Mouse (Mus musculus): ENCODE measurements around the gene Lhx9. TPM values are rescaled to one million over a fixed set of nuclear protein-coding genes. Genes with fewer than 3 reads are reported as not detected.

The Lhx9 gene
- polyA plus RNA-seq, 1 experiment from 2014 or later, result not detected

GRCm38 (mm10) chr1:138801296-138801695, 47.1 kb downstream of the Lhx9 start:
- H3K27me3 ChIP-seq (ENCODE audit: insufficient read depth, low read length), result no peaks in the 10 kb centered on the region

GRCm38 (mm10) chr1:138799692-138800314, 48.6 kb downstream of the Lhx9 start:
- Histone ChIP-seq H3K9me3 (replicated peaks; ENCODE audit: low read length) (no peaks in the 10 kb centered on the region), H3K27ac (no peak overlapping the region), H3K36me3 (ENCODE audit: insufficient read depth, low read length) (no peaks in the 10 kb centered on the region), H3K4me3 (replicated peaks; ENCODE audit: low read depth, low read length) (no peak overlapping the region), H3K4me1 (replicated peaks; ENCODE audit: insufficient read depth, low read length) (no peaks in the 10 kb centered on the region), H3K4me2 (ENCODE audit: low read length) (no peak overlapping the region), H3K9ac (ENCODE audit: low read depth, low read length) (no peak overlapping the region), H3K27me3 (ENCODE audit: insufficient read depth, low read length) (no peaks in the 10 kb centered on the region)
- ATAC-seq (replicated peaks; ENCODE audit: low FRiP score, low read depth) (no peak), DNase-seq (ENCODE audit: low spot score) (no peak)
- no peak for TF ChIP-seq CTCF (IDR thresholded peaks at IDR 0.05; ENCODE audit: low read depth)

More at GRCm38 (mm10) chr1:138801296-138801695, 47.1 kb downstream of the Lhx9 start:
- no peak for ATAC-seq (replicated peaks; ENCODE audit: low FRiP score, low read depth)
- WGBS, result 61% methylated on average over 3 of the region's 3 CpGs
- Histone ChIP-seq H3K36me3 (ENCODE audit: insufficient read depth, low read length) (no peaks in the 10 kb centered on the region), H3K9me3 (replicated peaks; ENCODE audit: low read length) (no peaks in the 10 kb centered on the region), H3K4me1 (replicated peaks; ENCODE audit: insufficient read depth, low read length) (no peaks in the 10 kb centered on the region), H3K27ac (no peak overlapping the region), H3K4me3 (replicated peaks; ENCODE audit: low read depth, low read length) (no peak overlapping the region), H3K9ac (ENCODE audit: low read depth, low read length) (no peak overlapping the region), H3K4me2 (ENCODE audit: low read length) (no peak overlapping the region)
- no peak for DNase-seq (ENCODE audit: low spot score)
- TF ChIP-seq CTCF (IDR thresholded peaks at IDR 0.05; ENCODE audit: low read depth), result no peak

- Histone ChIP-seq H3K36me3 (ENCODE audit: insufficient read depth, low read length) (no peaks in the 10 kb centered on the region), H3K9me3 (replicated peaks; ENCODE audit: low read length) (no peaks in the 10 kb centered on the region), H3K4me1 (replicated peaks; ENCODE audit: insufficient read depth, low read length) (no peaks in the 10 kb centered on the region), H3K4me3 (replicated peaks; ENCODE audit: low read depth, low read length) (no peak overlapping the region), H3K27me3 (ENCODE audit: insufficient read depth, low read length) (no peaks in the 10 kb centered on the region), H3K4me2 (ENCODE audit: low read length) (no peak overlapping the region), H3K9ac (ENCODE audit: low read depth, low read length) (no peak overlapping the region), H3K27ac (no peak overlapping the region)
- 88% methylated on average over 5 of the region's 5 CpGs for WGBS
- no peak for TF ChIP-seq CTCF (IDR thresholded peaks at IDR 0.05; ENCODE audit: low read depth)
- ATAC-seq (replicated peaks; ENCODE audit: low FRiP score, low read depth) (no peak), DNase-seq (ENCODE audit: low spot score) (no peak)
These were observed 50.3 kb downstream of the Lhx9 start for GRCm38 (mm10) chr1:138798110-138798509.

- no peak overlapping the region for H3K4me3 ChIP-seq (replicated peaks; ENCODE audit: low read depth, low read length)
- TF ChIP-seq CTCF (IDR thresholded peaks at IDR 0.05; ENCODE audit: low read depth), result no peak
These were observed 62.5 kb downstream of the Lhx9 start for GRCm38 (mm10) chr1:138785856-138786255.

GRCm38 (mm10) chr1:138784019-138784418, 64.4 kb downstream of the Lhx9 start:
- H3K4me2 ChIP-seq (ENCODE audit: low read length), result no peak overlapping the region
- no peaks in the 10 kb centered on the region for H3K9me3 ChIP-seq (replicated peaks; ENCODE audit: low read length)
- TF ChIP-seq CTCF (IDR thresholded peaks at IDR 0.05; ENCODE audit: low read depth), result no peak
- ATAC-seq (replicated peaks; ENCODE audit: low FRiP score, low read depth), result no peak
- H3K27ac ChIP-seq, result no peak overlapping the region
- H3K9ac ChIP-seq (ENCODE audit: low read depth, low read length), result no peak overlapping the region
- H3K4me1 ChIP-seq (replicated peaks; ENCODE audit: insufficient read depth, low read length), result no peaks in the 10 kb centered on the region
- H3K36me3 ChIP-seq (ENCODE audit: insufficient read depth, low read length), result no peaks in the 10 kb centered on the region
- no peak for DNase-seq (ENCODE audit: low spot score)
- no peaks in the 10 kb centered on the region for H3K27me3 ChIP-seq (ENCODE audit: insufficient read depth, low read length)
- 74% methylated on average over 5 of the region's 5 CpGs for WGBS
- H3K4me3 ChIP-seq (replicated peaks; ENCODE audit: low read depth, low read length), result no peak overlapping the region

More at GRCm38 (mm10) chr1:138785856-138786255, 62.5 kb downstream of the Lhx9 start:
- no peaks in the 10 kb centered on the region for H3K36me3 ChIP-seq (ENCODE audit: insufficient read depth, low read length)
- no peak overlapping the region for H3K27ac ChIP-seq
- no peak for DNase-seq (ENCODE audit: low spot score)
- no peaks in the 10 kb centered on the region for H3K4me1 ChIP-seq (replicated peaks; ENCODE audit: insufficient read depth, low read length)
- H3K9me3 ChIP-seq (replicated peaks; ENCODE audit: low read length), result no peaks in the 10 kb centered on the region
- 80% methylated on average over 10 of the region's 10 CpGs for WGBS
- no peak overlapping the region for H3K9ac ChIP-seq (ENCODE audit: low read depth, low read length)
- no peaks in the 10 kb centered on the region for H3K27me3 ChIP-seq (ENCODE audit: insufficient read depth, low read length)
- H3K4me2 ChIP-seq (ENCODE audit: low read length), result no peak overlapping the region
- no peak for ATAC-seq (replicated peaks; ENCODE audit: low FRiP score, low read depth)

Other genes with a start within 250 kb of the Lhx9 start
- 42.8 and 43.6 TPM in 2 replicates for gene Nek7, start 228.4 kb downstream of the Lhx9 start, polyA plus RNA-seq (2015; fragmentation: Nextera tagmentation; extraction: Ambion mirVana)
- 64.6 and 74.4 TPM in 2 replicates for gene 2310009B15Rik, start 8.3 kb upstream of the Lhx9 start, polyA plus RNA-seq (2015; fragmentation: Nextera tagmentation; extraction: Ambion mirVana)
- gene Dennd1b, start 114.9 kb upstream of the Lhx9 start, polyA plus RNA-seq (2015; fragmentation: Nextera tagmentation; extraction: Ambion mirVana), result 11.4 and 12.8 TPM in 2 replicates